Mouse (Mus musculus): ENCODE results near the gene Prss50.
"Not testable (repeated sequence)": the region's sequence is repeated elsewhere in the genome, so short reads cannot be mapped to it uniquely, and the experiment has no call there.

Gene Prss50

GRCm38 (mm10) chr9:110857781-110858472 lies at the start of gene Prss50:
Prss50 (plus strand) TSS chr9:110857967.
- peak; percentile 52 for DNase-seq (ENCODE audit: extremely low spot score, low spot score)

- DNase-seq (ENCODE audit: extremely low spot score, low spot score): no peak
These were observed 47.7 kb upstream of the Prss50 start for GRCm38 (mm10) chr9:110810051-110810450.

- no peak for DNase-seq (ENCODE audit: extremely low spot score, low spot score)
These were observed 44.0 kb upstream of the Prss50 start, which contains the start of gene Prss44 for GRCm38 (mm10) chr9:110813789-110814188. Prss44 (plus strand) TSS chr9:110813994.

- not testable (repeated sequence) for DNase-seq (ENCODE audit: extremely low spot score, low spot score)
These were observed 37.2 kb upstream of the Prss50 start for GRCm38 (mm10) chr9:110820546-110820945.

GRCm38 (mm10) chr9:110821436-110821835 lies 36.3 kb upstream of the Prss50 start:
- no peak for DNase-seq (ENCODE audit: extremely low spot score, low spot score)

GRCm38 (mm10) chr9:110825426-110825825 lies 32.3 kb upstream of the Prss50 start:
- DNase-seq (ENCODE audit: extremely low spot score, low spot score): no peak

- no peak for DNase-seq (ENCODE audit: extremely low spot score, low spot score)
These were observed 31.9 kb upstream of the Prss50 start for GRCm38 (mm10) chr9:110825832-110826231.

GRCm38 (mm10) chr9:110826390-110826789 lies 31.4 kb upstream of the Prss50 start, which contains the start of gene Prss43:
Prss43 (plus strand) TSS chr9:110826690.
- DNase-seq (ENCODE audit: extremely low spot score, low spot score): no peak

- DNase-seq (ENCODE audit: extremely low spot score, low spot score): no peak
These were observed 24.7 kb upstream of the Prss50 start for GRCm38 (mm10) chr9:110833021-110833420.

- no peak for DNase-seq (ENCODE audit: extremely low spot score, low spot score)
These were observed 23.4 kb upstream of the Prss50 start, which contains the start of gene Prss45 for GRCm38 (mm10) chr9:110834411-110834810. Prss45 (plus strand) TSS chr9:110834588.

- no peak for DNase-seq (ENCODE audit: extremely low spot score, low spot score)
These were observed 22.8 kb upstream of the Prss50 start for GRCm38 (mm10) chr9:110834961-110835360.

GRCm38 (mm10) chr9:110836112-110836511 lies 21.7 kb upstream of the Prss50 start:
- DNase-seq (ENCODE audit: extremely low spot score, low spot score): no peak

GRCm38 (mm10) chr9:110840905-110841304 lies 16.9 kb upstream of the Prss50 start:
- DNase-seq (ENCODE audit: extremely low spot score, low spot score): no peak

GRCm38 (mm10) chr9:110841438-110841837 lies 16.3 kb upstream of the Prss50 start:
- no peak for DNase-seq (ENCODE audit: extremely low spot score, low spot score)

- DNase-seq (ENCODE audit: extremely low spot score, low spot score): no peak
These were observed 13.6 kb upstream of the Prss50 start, which contains the start of gene Prss46 for GRCm38 (mm10) chr9:110844206-110844605. Prss46 (plus strand) TSS chr9:110844506.

- no peak for DNase-seq (ENCODE audit: extremely low spot score, low spot score)
These were observed 8.6 kb upstream of the Prss50 start for GRCm38 (mm10) chr9:110849162-110849561.

GRCm38 (mm10) chr9:110855903-110856302 lies 1.9 kb upstream of the Prss50 start:
- no peak for DNase-seq (ENCODE audit: extremely low spot score, low spot score)

- DNase-seq (ENCODE audit: extremely low spot score, low spot score): no peak
These were observed 847 bp upstream of the Prss50 start for GRCm38 (mm10) chr9:110856920-110857319.

- DNase-seq (ENCODE audit: extremely low spot score, low spot score): no peak
These were observed 756 bp downstream of the Prss50 start for GRCm38 (mm10) chr9:110858523-110858922.

GRCm38 (mm10) chr9:110858967-110859596 lies 1.3 kb downstream of the Prss50 start:
- DNase-seq (ENCODE audit: extremely low spot score, low spot score): no peak

- peak; percentile 58 for DNase-seq (ENCODE audit: extremely low spot score, low spot score)
These were observed 13.3 kb downstream of the Prss50 start for GRCm38 (mm10) chr9:110871030-110871429.
